In genomic region chr1:40033743-40034420, GRCm38 (mm10) we compare ENCODE assay signal across 13 mouse cellular contexts. TPM values are rescaled to one million over a fixed set of nuclear protein-coding genes. Genes with fewer than 3 reads are reported as not detected.
DNase-seq lines count a peak whose midpoint lies in the region; TF ChIP-seq lines count a peak whose summit lies in the region.
"Had no signal": no experiment of that assay in that cellular context is flagged by ENCODE, and none has a peak within 500 bp of the region (broad histone marks: within the 10 kb centered on the region; RNA-seq: fewer than 3 reads in every experiment).

No protein-coding gene starts in this region.

- H3K27ac ChIP-seq in gastrocnemius, adult 2 months: peak overlapping the region; percentile 88
- no peak overlapping the region for H3K27ac ChIP-seq in CH12.LX (ENCODE audit: insufficient read depth, low read depth)
- H3K27ac ChIP-seq: hindbrain, embryonic 12.5 days had no signal

- H3K79me2 ChIP-seq in CH12.LX (replicated peaks; ENCODE audit: control insufficient read depth, extremely low read depth, insufficient read depth, poor library complexity, severe bottlenecking): no peaks in the 10 kb centered on the region

- no peak for TF ChIP-seq EP300 in CH12.LX (IDR thresholded peaks at IDR 0.05; ENCODE audit: low read length)

- TF ChIP-seq POLR2A in CH12.LX (IDR thresholded peaks at IDR 0.05; ENCODE audit: low read depth, low read length): no peak

- no peaks in the 10 kb centered on the region for H3K9me3 ChIP-seq in CH12.LX (replicated peaks; ENCODE audit: low read length)
- H3K9me3 ChIP-seq: hindbrain, embryonic 12.5 days had no signal

- in situ Hi-C loops in CH12.LX (cut with MboI; ENCODE audit: low pct_ligation_motif_present, low pct_unique_long_range_greater_than_20kb, low sequenced_read_pairs): no loop called here

- H3K4me3 ChIP-seq in gastrocnemius, adult 2 months: peak overlapping the region; percentile 53
- H3K4me3 ChIP-seq in CH12.LX (replicated peaks in 1 of 3; ENCODE audit: low read depth in 2 of 3, low read length in 2 of 3, poor library complexity in 1 of 3): no peak overlapping the region
- H3K4me3 ChIP-seq: hindbrain, embryonic 12.5 days had no signal

- H3K9ac ChIP-seq in CH12.LX (ENCODE audit: insufficient read depth, low read depth): no peak overlapping the region
- H3K9ac ChIP-seq: hindbrain, embryonic 12.5 days had no signal

- H3K4me1 ChIP-seq in CH12.LX (ENCODE audit: control insufficient read depth in 1 of 2, insufficient read depth in 2 of 2): peaks cover 10 to 18% of the 10 kb centered on the region in 2 experiments
- H3K4me1 ChIP-seq: hindbrain, embryonic 12.5 days had no signal

- no peak for TF ChIP-seq CTCF in gastrocnemius, adult 2 months (IDR thresholded peaks at IDR 0.05)
- TF ChIP-seq CTCF in CH12.LX (conservative IDR thresholded peaks at IDR 0.05 in 1 of 2, IDR thresholded peaks at IDR 0.05 in 1 of 2; ENCODE audit: low read depth in 2 of 2, low read length in 2 of 2): no peak

- TF ChIP-seq RAD21 in CH12.LX (IDR thresholded peaks at IDR 0.05; ENCODE audit: low read depth, low read length): no peak

- H3K27me3 ChIP-seq in CH12.LX (replicated peaks): no peaks in the 10 kb centered on the region
- H3K27me3 ChIP-seq: hindbrain, embryonic 12.5 days had no signal

- peak; percentile 78 for DNase-seq in gastrocnemius, adult 2 months
- no peak for DNase-seq in gastrocnemius, postnatal 36 days
- peak; percentile 75 for DNase-seq in 3T3-L1 (ENCODE audit: low read depth, low spot score)
- no peak for DNase-seq in CH12.LX (ENCODE audit: extremely low read depth)
- peak; percentile 36 for DNase-seq in heart, adult 8-10 months (ENCODE audit: low spot score)
- DNase-seq in ovary, adult 18-20 months (ENCODE audit: low spot score): no peak
- no peak for DNase-seq in liver
- DNase-seq in kidney, postnatal 10 days: no peak
- DNase-seq: layer of hippocampus, adult 9-11 months; lung, adult 2 months; thymus, adult 2 months had no signal

- intact Hi-C loops in gastrocnemius, adult 2 months (cut with DNase I): no loop called here
- intact Hi-C loops in gastrocnemius, postnatal 36 days (cut with DNase I): no loop called here

- dilution Hi-C loops in CH12.LX (cut with MboI; ENCODE audit: extremely low pct_ligation_motif_present, extremely low pct_unique_long_range_greater_than_20kb, low sequenced_read_pairs): no loop called here

- peak overlapping the region; percentile 49; the same call in 1 of the 2 replicates for H3K4me2 ChIP-seq in CH12.LX (ENCODE audit: insufficient read depth, low read depth, poor library complexity, severe bottlenecking)
- H3K4me2 ChIP-seq: hindbrain, embryonic 12.5 days had no signal

- no peaks in the 10 kb centered on the region for H3K36me3 ChIP-seq in CH12.LX (replicated peaks in 1 of 2; ENCODE audit: control insufficient read depth in 1 of 2, insufficient read depth in 1 of 2, low read length in 1 of 2)

TF ChIP-seq in CH12.LX, 34 proteins besides CTCF, POLR2A, EP300 and RAD21:
- TF ChIP-seq KAT2A (IDR thresholded peaks at IDR 0.05; ENCODE audit: insufficient replicate concordance, low read length): no peak
- peak; percentile 38; the same call in 1 of the 2 replicates for TF ChIP-seq MAFK (IDR thresholded peaks at IDR 0.05; ENCODE audit: insufficient replicate concordance, low read length)

RNA-seq across cellular contexts. Expression of gene Il1r2, which starts 40.0 kb away (rescaled TPM):
- total RNA-seq in gastrocnemius, adult 2 months (2021): under 1 TPM in 1 of 2 experiments, not detected in 1; 0.99 TPM
- under 1 TPM; 0.23 to 0.42 TPM for total RNA-seq in gastrocnemius, postnatal 36 days (2021)
- total RNA-seq in CH12.LX (2012; rRNA removed) (0.13 and 0.17 TPM in 2 replicates), CH12.LX (2014; rRNA removed) (2.2 and 2.8 TPM in 2 replicates)
- 1.0 and 1.1 TPM in 2 replicates for polyA plus RNA-seq in CH12.LX (2012; ENCODE audit: insufficient read length, low read depth)
- total RNA-seq in heart, adult 8-10 months (2022): not detected
- polyA plus RNA-seq: kidney, embryonic 14.5 days had no signal

Comparison
In these comparisons a context has a peak if more than half of its experiments do, and no peak if none do; other contexts are left out.
1. DNase-seq: peak in gastrocnemius, adult 2 months (single experiment), 3T3-L1 (single experiment) and heart, adult 8-10 months (single experiment); none in gastrocnemius, postnatal 36 days (0 of 2), CH12.LX (single experiment), ovary, adult 18-20 months (single experiment), liver (single experiment) and kidney, postnatal 10 days (single experiment).